Mouse (Mus musculus): Measurements from ENCODE around the gene Isoc2b. TPM values are rescaled to one million over a fixed set of nuclear protein-coding genes. Genes with fewer than 3 reads are reported as not detected.
"Not testable (repeated sequence)": the region's sequence is repeated elsewhere in the genome, so short reads cannot be mapped to it uniquely, and the experiment has no call there.

Gene Isoc2b
- polyA plus RNA-seq, 1 experiment from 2014 or later, result 11.2 TPM

DNA sequence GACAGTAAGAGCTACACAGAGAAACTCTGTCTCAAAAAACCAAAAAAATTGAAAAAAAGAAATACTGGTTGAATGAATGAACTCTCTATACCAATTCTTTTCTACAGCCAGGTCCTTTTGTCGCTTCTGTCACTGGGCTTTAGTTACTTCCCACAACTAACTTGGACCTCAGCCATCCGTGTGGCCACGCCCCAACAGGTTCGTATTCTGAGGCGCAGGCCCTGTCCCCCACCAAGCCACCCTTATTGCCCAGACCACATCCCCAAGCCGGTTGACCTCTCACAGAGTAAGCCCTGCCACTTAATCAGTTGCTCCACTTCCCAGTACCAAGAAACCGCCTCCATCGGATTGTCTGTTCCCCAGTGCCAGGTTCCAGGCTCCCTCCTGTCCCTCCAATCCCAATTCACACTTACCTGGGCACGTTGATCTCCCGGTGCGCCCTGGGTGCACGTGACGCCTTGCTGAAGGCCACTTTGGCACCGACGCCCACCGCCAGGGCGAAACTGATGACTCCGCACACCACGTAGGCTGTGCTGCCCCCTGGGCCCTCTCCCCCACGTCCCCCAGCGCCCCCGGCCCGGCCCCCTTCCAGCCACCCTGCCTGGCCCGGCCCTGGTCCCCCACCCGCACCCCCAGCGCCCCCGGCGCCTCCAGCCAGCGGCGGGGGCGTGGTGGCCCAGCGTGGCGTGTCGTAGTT lies 34.3 kb downstream of the Isoc2b start:
- H3K4me3 ChIP-seq (ENCODE audit: inconsistent target), result no peak overlapping the region
- WGBS (ENCODE audit: missing documents), result under 1% methylated on average over 29 of the region's 34 CpGs
- H3K27ac ChIP-seq, result no peak overlapping the region
- H3K36me3 ChIP-seq (ENCODE audit: inconsistent target), result no peaks in the 10 kb centered on the region
- no peaks in the 10 kb centered on the region for H3K79me2 ChIP-seq (ENCODE audit: inconsistent target)

DNA sequence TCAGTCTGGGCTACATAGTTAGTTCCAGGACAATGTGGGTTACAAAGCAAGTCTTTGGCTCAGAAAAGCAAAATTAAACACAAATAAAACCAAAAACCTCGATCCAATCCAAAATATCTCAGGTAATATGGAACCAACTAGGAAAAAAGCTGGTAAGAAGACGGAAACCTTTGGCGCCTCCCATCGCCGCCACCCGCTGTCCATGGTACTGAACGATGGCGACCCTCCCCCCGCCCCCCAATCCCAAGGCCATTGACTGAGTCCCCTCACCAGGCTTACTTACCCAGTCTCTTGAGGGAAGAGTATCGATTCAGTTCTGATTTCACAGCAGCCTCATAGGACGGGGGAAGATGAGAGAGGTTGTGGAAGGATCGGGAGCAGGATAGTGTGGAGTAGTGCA lies 39.6 kb downstream of the Isoc2b start:
- 25% methylated on average over 12 of the region's 12 CpGs for WGBS (ENCODE audit: missing documents)
- no peaks in the 10 kb centered on the region for H3K79me2 ChIP-seq (ENCODE audit: inconsistent target)
- no peaks in the 10 kb centered on the region for H3K36me3 ChIP-seq (ENCODE audit: inconsistent target)
- no peak overlapping the region for H3K4me3 ChIP-seq (ENCODE audit: inconsistent target)
- H3K27ac ChIP-seq, result no peak overlapping the region

- no peaks in the 10 kb centered on the region for H3K36me3 ChIP-seq (ENCODE audit: inconsistent target)
- 71% methylated on average over 4 of the region's 4 CpGs for WGBS (ENCODE audit: missing documents)
- no peaks in the 10 kb centered on the region for H3K79me2 ChIP-seq (ENCODE audit: inconsistent target)
- no peak overlapping the region for H3K27ac ChIP-seq
- no peak overlapping the region for H3K4me3 ChIP-seq (ENCODE audit: inconsistent target)
Measured at GRCm38 (mm10) chr7:4825365-4825764, 44.7 kb downstream of the Isoc2b start.

- H3K79me2 ChIP-seq (ENCODE audit: inconsistent target), result no peaks in the 10 kb centered on the region
- H3K36me3 ChIP-seq (ENCODE audit: inconsistent target), result no peaks in the 10 kb centered on the region
- WGBS (ENCODE audit: missing documents), result 84% methylated on average over 6 of the region's 6 CpGs
- no peak overlapping the region for H3K4me3 ChIP-seq (ENCODE audit: inconsistent target)
- no peak overlapping the region for H3K27ac ChIP-seq
Measured at GRCm38 (mm10) chr7:4822162-4822907, 47.7 kb downstream of the Isoc2b start.

DNA sequence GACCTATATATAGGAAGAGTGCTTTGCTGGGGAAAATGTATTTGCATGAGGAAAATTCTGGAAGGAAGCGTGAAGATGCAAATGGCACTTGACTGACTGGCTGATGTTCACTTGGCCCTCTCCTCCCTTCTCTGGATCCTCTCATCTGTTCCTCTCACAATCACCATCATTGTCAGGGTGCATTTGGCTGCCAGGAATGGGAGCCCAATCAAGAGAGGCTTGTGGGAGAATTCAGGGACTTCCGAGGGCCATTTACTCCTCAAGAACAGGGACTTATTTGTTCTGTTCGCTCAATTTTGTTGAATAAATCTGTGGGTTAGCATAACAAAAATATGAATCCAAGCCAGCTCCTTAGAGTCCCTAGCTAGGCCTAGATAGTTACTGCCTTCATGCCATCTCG lies 48.4 kb downstream of the Isoc2b start:
- Histone ChIP-seq H3K79me2 (ENCODE audit: inconsistent target) (no peaks in the 10 kb centered on the region), H3K27ac (no peak overlapping the region), H3K4me3 (ENCODE audit: inconsistent target) (no peak overlapping the region), H3K36me3 (ENCODE audit: inconsistent target) (no peaks in the 10 kb centered on the region)
- 85% methylated on average over 4 of the region's 4 CpGs for WGBS (ENCODE audit: missing documents)

GRCm38 (mm10) chr7:4820925-4821324 lies 49.1 kb downstream of the Isoc2b start:
- not testable (repeated sequence) for H3K27ac ChIP-seq; H3K79me2 ChIP-seq (ENCODE audit: inconsistent target); H3K4me3 ChIP-seq (ENCODE audit: inconsistent target); H3K36me3 ChIP-seq (ENCODE audit: inconsistent target)
- WGBS (ENCODE audit: missing documents), result 81% methylated on average over 6 of the region's 7 CpGs

DNA sequence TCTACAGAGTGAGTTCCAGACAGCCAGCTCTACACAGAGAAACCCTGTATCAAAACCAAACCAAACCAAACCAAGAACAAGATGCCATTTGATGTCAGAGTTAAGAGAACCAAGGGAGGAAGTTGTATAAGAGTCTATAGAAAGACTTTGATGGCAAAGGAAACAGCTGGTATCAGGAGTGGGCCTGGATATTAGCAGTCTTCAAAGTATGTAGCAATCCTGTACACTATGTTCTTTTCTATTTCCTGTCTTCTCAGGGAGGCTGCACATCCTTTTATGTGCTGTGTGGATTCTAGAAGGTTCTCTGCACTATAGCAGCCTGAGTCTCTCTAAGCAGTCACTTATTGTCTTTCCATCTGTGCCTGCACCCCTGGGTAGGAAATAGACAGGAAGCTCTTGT lies 53.5 kb downstream of the Isoc2b start:
- no peak overlapping the region for H3K27ac ChIP-seq
- H3K79me2 ChIP-seq (ENCODE audit: inconsistent target), result peaks cover 4% of the 10 kb centered on the region
- no peaks in the 10 kb centered on the region for H3K36me3 ChIP-seq (ENCODE audit: inconsistent target)
- no peak overlapping the region for H3K4me3 ChIP-seq (ENCODE audit: inconsistent target)

GRCm38 (mm10) chr7:4813105-4813791 lies 56.8 kb downstream of the Isoc2b start:
- 16% methylated on average over 8 of the region's 8 CpGs for WGBS (ENCODE audit: missing documents)
- Histone ChIP-seq H3K27ac (peak overlapping the region; percentile 94), H3K4me3 (ENCODE audit: inconsistent target) (peak overlapping the region; percentile 81), H3K79me2 (ENCODE audit: inconsistent target) (peaks cover 37% of the 10 kb centered on the region), H3K36me3 (ENCODE audit: inconsistent target) (peaks cover 5% of the 10 kb centered on the region; the same call in 1 of the 2 replicates)

DNA sequence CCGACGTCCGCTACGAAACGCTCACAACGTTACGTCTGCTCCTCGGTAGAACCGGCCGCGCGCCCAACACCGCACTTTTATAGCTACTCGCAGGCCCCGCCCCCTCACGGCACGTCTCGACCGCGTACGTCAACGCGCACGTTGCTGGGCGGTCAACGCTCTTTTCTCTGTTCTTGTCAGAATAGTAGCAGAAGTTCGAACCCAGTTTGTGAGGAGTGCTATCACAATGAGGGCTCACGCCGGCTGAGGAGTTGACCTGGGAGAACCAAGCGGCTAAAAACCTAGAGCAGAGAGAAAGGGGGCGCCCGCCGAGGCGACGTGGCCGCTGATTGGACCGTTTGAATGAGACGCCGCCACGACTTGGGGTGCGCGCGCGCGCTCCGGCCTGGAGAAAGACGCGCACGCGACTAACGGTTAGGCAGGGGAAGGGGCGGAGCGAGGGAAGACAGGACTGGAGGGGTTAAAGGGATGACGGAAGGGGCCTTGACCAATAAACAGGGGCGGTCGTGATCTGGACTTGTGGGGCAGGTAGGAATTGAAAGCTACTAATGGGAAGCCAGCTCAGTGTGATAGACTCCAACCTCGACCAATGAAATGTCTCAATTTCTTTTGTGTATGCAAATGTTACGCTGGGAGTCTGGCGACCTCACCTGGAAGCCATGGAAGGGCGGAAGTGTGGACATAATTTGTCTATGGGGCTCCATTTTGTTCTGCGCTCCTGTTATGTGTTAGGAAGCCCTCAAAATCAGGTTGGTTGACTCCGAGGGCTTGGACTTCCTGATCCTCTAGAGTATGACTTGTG lies 57.6 kb downstream of the Isoc2b start, which contains the start of gene Ube2s:
Ube2s (minus strand) TSS at position 288 of the 802 bp plus-strand sequence.
- Histone ChIP-seq H3K79me2 (ENCODE audit: inconsistent target) (peaks cover 37% of the 10 kb centered on the region), H3K36me3 (ENCODE audit: inconsistent target) (peaks cover 6% of the 10 kb centered on the region; the same call in 1 of the 2 replicates), H3K27ac (peak within 1 kb of the TSS; percentile 94), H3K4me3 (ENCODE audit: inconsistent target) (peak within 1 kb of the TSS; percentile 98)
- 1% methylated on average over 54 of the region's 62 CpGs for WGBS (ENCODE audit: missing documents)

DNA sequence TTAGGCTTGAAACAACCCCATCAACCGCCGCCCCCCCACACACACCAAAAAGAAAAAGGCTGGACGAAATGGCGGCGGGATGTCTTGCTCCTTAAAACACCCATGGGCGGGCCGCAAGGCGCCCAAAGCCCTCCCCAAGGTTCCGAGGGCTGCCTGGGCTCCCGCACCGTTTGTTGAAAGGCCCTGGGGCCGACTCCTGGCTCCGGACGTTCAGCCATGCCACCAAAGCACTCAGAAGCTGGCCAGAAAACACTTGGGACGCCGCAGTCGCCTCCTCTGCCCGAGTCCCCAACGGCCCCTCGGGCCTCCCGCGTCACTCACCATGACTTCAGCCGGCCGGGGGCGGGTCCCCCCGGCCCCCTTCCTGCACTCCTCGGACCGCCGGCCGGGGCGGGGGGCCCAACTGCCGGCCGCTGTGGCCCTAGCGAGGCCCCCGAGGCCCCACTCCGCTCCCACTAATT lies 58.2 kb downstream of the Isoc2b start:
- WGBS (ENCODE audit: missing documents), result 0% methylated on average over 26 of the region's 36 CpGs
- peaks cover 12% of the 10 kb centered on the region; the same call in 1 of the 2 replicates for H3K36me3 ChIP-seq (ENCODE audit: inconsistent target)
- peak overlapping the region; percentile 78 for H3K27ac ChIP-seq
- H3K4me3 ChIP-seq (ENCODE audit: inconsistent target), result peak overlapping the region; percentile 98
- H3K79me2 ChIP-seq (ENCODE audit: inconsistent target), result peaks cover 37% of the 10 kb centered on the region

GRCm38 (mm10) chr7:4811131-4811530 lies 58.9 kb downstream of the Isoc2b start:
- peak overlapping the region; percentile 78 for H3K27ac ChIP-seq
- peaks cover 37% of the 10 kb centered on the region for H3K79me2 ChIP-seq (ENCODE audit: inconsistent target)
- peaks cover 13% of the 10 kb centered on the region; the same call in 1 of the 2 replicates for H3K36me3 ChIP-seq (ENCODE audit: inconsistent target)
- 46% methylated on average over 8 of the region's 10 CpGs for WGBS (ENCODE audit: missing documents)
- peak overlapping the region; percentile 98 for H3K4me3 ChIP-seq (ENCODE audit: inconsistent target)

- 91% methylated on average over 7 of the region's 7 CpGs for WGBS (ENCODE audit: missing documents)
- H3K36me3 ChIP-seq (ENCODE audit: inconsistent target), result peaks cover 13% of the 10 kb centered on the region; the same call in 1 of the 2 replicates
- H3K79me2 ChIP-seq (ENCODE audit: inconsistent target), result peaks cover 35% of the 10 kb centered on the region
Measured at GRCm38 (mm10) chr7:4806716-4807115, 63.3 kb downstream of the Isoc2b start.

GRCm38 (mm10) chr7:4802247-4802646 lies 67.8 kb downstream of the Isoc2b start:
- no peak overlapping the region for H3K4me3 ChIP-seq (ENCODE audit: inconsistent target)
- H3K36me3 ChIP-seq (ENCODE audit: inconsistent target), result peaks cover 8% of the 10 kb centered on the region
- H3K27ac ChIP-seq, result no peak overlapping the region
- no peaks in the 10 kb centered on the region for H3K79me2 ChIP-seq (ENCODE audit: inconsistent target)

More at GRCm38 (mm10) chr7:4806716-4807115, 63.3 kb downstream of the Isoc2b start:
- Histone ChIP-seq H3K4me3 (ENCODE audit: inconsistent target) (no peak overlapping the region), H3K27ac (no peak overlapping the region)

GRCm38 (mm10) chr7:4795767-4796433 lies 74.2 kb downstream of the Isoc2b start:
- peaks cover 21% of the 10 kb centered on the region for H3K36me3 ChIP-seq (ENCODE audit: inconsistent target)
- 75% methylated on average over 7 of the region's 7 CpGs for WGBS (ENCODE audit: missing documents)
- no peak overlapping the region for H3K4me3 ChIP-seq (ENCODE audit: inconsistent target)
- no peak overlapping the region for H3K27ac ChIP-seq
- H3K79me2 ChIP-seq (ENCODE audit: inconsistent target), result peaks cover 18% of the 10 kb centered on the region

Measured in macrophage (primary cell).